Comparison of ENCODE assay signal across 10 mouse cellular contexts in genomic region chr8:85397508-85397907, GRCm38 (mm10). TPM values are rescaled to one million over a fixed set of nuclear protein-coding genes. Genes with fewer than 3 reads are reported as not detected.
DNase-seq lines count a peak whose midpoint lies in the region.
"Had no signal": no experiment of that assay in that cellular context is flagged by ENCODE, and none has a peak within 500 bp of the region (broad histone marks: within the 10 kb centered on the region; RNA-seq: fewer than 3 reads in every experiment).

No protein-coding gene starts in this region.

- H3K36me3 ChIP-seq in heart, embryonic 10.5 days = no peaks in the 10 kb centered on the region
- H3K36me3 ChIP-seq: embryonic facial prominence, embryonic 12.5 days; midbrain, embryonic 12.5 days had no signal

- no peaks in the 10 kb centered on the region for H3K27me3 ChIP-seq in heart, embryonic 10.5 days (ENCODE audit: insufficient read depth, poor library complexity, severe bottlenecking)
- H3K27me3 ChIP-seq: embryonic facial prominence, embryonic 12.5 days; midbrain, embryonic 12.5 days had no signal

- 44% methylated on average over 5 of the region's 5 CpGs for WGBS in heart, embryonic 10.5 days

- H3K4me3 ChIP-seq in heart, embryonic 10.5 days = no peak overlapping the region
- H3K4me3 ChIP-seq: embryonic facial prominence, embryonic 12.5 days; midbrain, embryonic 12.5 days had no signal

- no peaks in the 10 kb centered on the region for H3K9me3 ChIP-seq in heart, embryonic 10.5 days
- H3K9me3 ChIP-seq: embryonic facial prominence, embryonic 12.5 days; midbrain, embryonic 12.5 days had no signal

- peak; percentile 91 for DNase-seq in heart, adult 11 months
- DNase-seq in heart, postnatal 25 days (ENCODE audit: low spot score) = no peak
- peak; percentile 12 to 29 for DNase-seq in CD8-positive naive resting alpha-beta T cell, adult 2 months (ENCODE audit: low read depth in 2 of 2, low spot score in 2 of 2)
- DNase-seq in adrenal gland, postnatal 25 days = peak; percentile 63
- DNase-seq in heart, embryonic 10.5 days (ENCODE audit: low spot score) = peak; percentile 86
- DNase-seq in kidney, postnatal 4 days = peak; percentile 71 to 76
- peak; percentile 53 for DNase-seq in mesoderm, embryonic 11.5 days (ENCODE audit: low read depth, low spot score)
- DNase-seq in yolk sac, embryonic 10.5 days (ENCODE audit: low spot score) = peak; percentile 42

- peak overlapping the region; percentile 74; the same call in 1 of the 2 replicates for H3K27ac ChIP-seq in heart, embryonic 10.5 days
- H3K27ac ChIP-seq: embryonic facial prominence, embryonic 12.5 days; midbrain, embryonic 12.5 days had no signal

- peaks cover 33% of the 10 kb centered on the region for H3K4me1 ChIP-seq in heart, embryonic 10.5 days
- H3K4me1 ChIP-seq: embryonic facial prominence, embryonic 12.5 days; midbrain, embryonic 12.5 days had no signal

- intact Hi-C loops in heart, postnatal 25 days (cut with DNase I) = loop anchor here (5.0 kb wide), 2 partner anchors 35 to 80 kb away; no protein-coding TSS in a partner anchor

RNA-seq across cellular contexts. Expression of gene Mylk3, which starts 11.4 kb away (rescaled TPM):
- 100 to 1,000 TPM; 367 to 440 TPM for total RNA-seq in heart, postnatal 25 days (2021)
- total RNA-seq in adrenal gland, postnatal 25 days (2021) = 0.61 TPM in 1 of 2 replicates, not detected in the other
- polyA plus RNA-seq in heart, embryonic 10.5 days (2016; fragmentation: Nextera tagmentation; extraction: Ambion mirVana) = 131 and 248 TPM in 2 replicates

RNA-seq across cellular contexts. Expression of gene 4921524J17Rik, which starts 35.1 kb away (rescaled TPM):
- 10 to 100 TPM; 21.6 to 25.2 TPM for total RNA-seq in heart, postnatal 25 days (2021)
- 29.9 and 58.2 TPM in 2 replicates for total RNA-seq in adrenal gland, postnatal 25 days (2021)
- polyA plus RNA-seq in heart, embryonic 10.5 days (2016; fragmentation: Nextera tagmentation; extraction: Ambion mirVana) = 61.0 and 64.9 TPM in 2 replicates

Comparison
In these comparisons a context has a peak if more than half of its experiments do, and no peak if none do; other contexts are left out.
1. RNA of gene Mylk3, which starts 11.4 kb away (total RNA-seq): 367 to 440 TPM in heart, postnatal 25 days; 0.61 TPM in adrenal gland, postnatal 25 days; every median in the first group is over 100 times any median in the second.